Mouse (Mus musculus): ENCODE results near the gene Tescl.
A peak's percentile ranks its signal among the peaks of the same experiment; 100 is the strongest.

Tescl gene

GRCm38 (mm10) chr7:24363228-24363627 lies 29.5 kb upstream of the Tescl start:
- no peak for DNase-seq (ENCODE audit: low spot score)

- no peak for DNase-seq (ENCODE audit: low spot score)
Observed at GRCm38 (mm10) chr7:24361001-24361400, 27.3 kb upstream of the Tescl start.

- DNase-seq (ENCODE audit: low spot score) = no peak
Observed at GRCm38 (mm10) chr7:24359269-24359668, 25.5 kb upstream of the Tescl start.

- no peak for DNase-seq (ENCODE audit: low spot score)
Observed at GRCm38 (mm10) chr7:24357899-24358298, 24.2 kb upstream of the Tescl start.

- no peak for DNase-seq (ENCODE audit: low spot score)
Observed at GRCm38 (mm10) chr7:24356081-24356480, 22.3 kb upstream of the Tescl start.

GRCm38 (mm10) chr7:24355646-24356045 lies 21.9 kb upstream of the Tescl start:
- no peak for DNase-seq (ENCODE audit: low spot score)

- no peak for DNase-seq (ENCODE audit: low spot score)
Observed at GRCm38 (mm10) chr7:24348896-24349295, 15.2 kb upstream of the Tescl start, which contains the start of gene Lypd5. Lypd5 (plus strand) TSS chr7:24349196.

GRCm38 (mm10) chr7:24346444-24346843 lies 12.7 kb upstream of the Tescl start:
- no peak for DNase-seq (ENCODE audit: low spot score)

GRCm38 (mm10) chr7:24343701-24344272 lies 10.1 kb upstream of the Tescl start:
- no peak for DNase-seq (ENCODE audit: low spot score)

- DNase-seq (ENCODE audit: low spot score) = no peak
Observed at GRCm38 (mm10) chr7:24338241-24338640, 4.5 kb upstream of the Tescl start.

GRCm38 (mm10) chr7:24335699-24336309 lies 2.1 kb upstream of the Tescl start:
- DNase-seq (ENCODE audit: low spot score) = peak; percentile 73

- no peak for DNase-seq (ENCODE audit: low spot score)
Observed at GRCm38 (mm10) chr7:24327281-24327975, 6.3 kb downstream of the Tescl start.

GRCm38 (mm10) chr7:24326273-24327135 lies 7.2 kb downstream of the Tescl start:
- DNase-seq (ENCODE audit: low spot score) = no peak

- DNase-seq (ENCODE audit: low spot score) = no peak
Observed at GRCm38 (mm10) chr7:24325675-24326128, 8.0 kb downstream of the Tescl start.

GRCm38 (mm10) chr7:24325197-24325596 lies 8.5 kb downstream of the Tescl start:
- no peak for DNase-seq (ENCODE audit: low spot score)

- no peak for DNase-seq (ENCODE audit: low spot score)
Observed at GRCm38 (mm10) chr7:24322593-24322992, 11.1 kb downstream of the Tescl start.

GRCm38 (mm10) chr7:24318942-24319341 lies 14.8 kb downstream of the Tescl start:
- no peak for DNase-seq (ENCODE audit: low spot score)

GRCm38 (mm10) chr7:24316567-24317092 lies 17.1 kb downstream of the Tescl start, which contains the start of gene Zfp94:
Zfp94 (minus strand) TSS chr7:24316666.
- DNase-seq (ENCODE audit: low spot score) = peak; percentile 87

GRCm38 (mm10) chr7:24315726-24316566 lies 17.8 kb downstream of the Tescl start:
- no peak for DNase-seq (ENCODE audit: low spot score)

- DNase-seq (ENCODE audit: low spot score) = no peak
Observed at GRCm38 (mm10) chr7:24300771-24301282, 32.9 kb downstream of the Tescl start, which contains the start of gene Zfp61. Zfp61 (minus strand) TSS chr7:24301232.

All from urinary bladder, postnatal 25 days (tissue).